Mouse (Mus musculus): ENCODE data around the gene Clstn2.
A peak's percentile ranks its signal among the peaks of the same experiment; 100 is the strongest.

Clstn2 gene

GRCm38 (mm10) chr9:97679878-97680277, 353.1 kb downstream of the Clstn2 start:
- no peak for DNase-seq (ENCODE audit: low read depth, low spot score)

- no peak for DNase-seq (ENCODE audit: low read depth, low spot score)
These were observed 353.9 kb downstream of the Clstn2 start for GRCm38 (mm10) chr9:97679106-97679505.

- no peak for DNase-seq (ENCODE audit: low read depth, low spot score)
These were observed 355.9 kb downstream of the Clstn2 start for GRCm38 (mm10) chr9:97677075-97677474.

- peak; percentile 37 for DNase-seq (ENCODE audit: low read depth, low spot score)
These were observed 360.3 kb downstream of the Clstn2 start for GRCm38 (mm10) chr9:97672681-97673080.

- no peak for DNase-seq (ENCODE audit: low read depth, low spot score)
These were observed 360.8 kb downstream of the Clstn2 start for GRCm38 (mm10) chr9:97672224-97672623.

- no peak for DNase-seq (ENCODE audit: low read depth, low spot score)
These were observed 362.3 kb downstream of the Clstn2 start for GRCm38 (mm10) chr9:97670666-97671065.

GRCm38 (mm10) chr9:97660989-97661388, 372.0 kb downstream of the Clstn2 start:
- no peak for DNase-seq (ENCODE audit: low read depth, low spot score)

- no peak for DNase-seq (ENCODE audit: low read depth, low spot score)
These were observed 374.2 kb downstream of the Clstn2 start for GRCm38 (mm10) chr9:97658736-97659135.

- no peak for DNase-seq (ENCODE audit: low read depth, low spot score)
These were observed 384.6 kb downstream of the Clstn2 start for GRCm38 (mm10) chr9:97648409-97648808.

GRCm38 (mm10) chr9:97645746-97646145, 387.2 kb downstream of the Clstn2 start:
- no peak for DNase-seq (ENCODE audit: low read depth, low spot score)

- no peak for DNase-seq (ENCODE audit: low read depth, low spot score)
These were observed 390.6 kb downstream of the Clstn2 start for GRCm38 (mm10) chr9:97642396-97642795.

- no peak for DNase-seq (ENCODE audit: low read depth, low spot score)
These were observed 392.9 kb downstream of the Clstn2 start for GRCm38 (mm10) chr9:97639967-97640549.

GRCm38 (mm10) chr9:97638683-97639354, 394.2 kb downstream of the Clstn2 start:
- DNase-seq (ENCODE audit: low read depth, low spot score), result no peak

GRCm38 (mm10) chr9:97635351-97635750, 397.6 kb downstream of the Clstn2 start:
- DNase-seq (ENCODE audit: low read depth, low spot score), result no peak

- no peak for DNase-seq (ENCODE audit: low read depth, low spot score)
These were observed 398.1 kb downstream of the Clstn2 start for GRCm38 (mm10) chr9:97634831-97635230.

GRCm38 (mm10) chr9:97629180-97629579, 403.8 kb downstream of the Clstn2 start:
- DNase-seq (ENCODE audit: low read depth, low spot score), result peak; percentile 37

- DNase-seq (ENCODE audit: low read depth, low spot score), result no peak
These were observed 404.5 kb downstream of the Clstn2 start for GRCm38 (mm10) chr9:97628361-97628908.

- DNase-seq (ENCODE audit: low read depth, low spot score), result peak; percentile 8
These were observed 405.1 kb downstream of the Clstn2 start for GRCm38 (mm10) chr9:97627916-97628315.

GRCm38 (mm10) chr9:97610566-97610965, 422.4 kb downstream of the Clstn2 start:
- no peak for DNase-seq (ENCODE audit: low read depth, low spot score)

GRCm38 (mm10) chr9:97603729-97604128, 429.3 kb downstream of the Clstn2 start:
- no peak for DNase-seq (ENCODE audit: low read depth, low spot score)

- DNase-seq (ENCODE audit: low read depth, low spot score), result peak; percentile 35
These were observed 430.5 kb downstream of the Clstn2 start for GRCm38 (mm10) chr9:97602476-97602875.

- DNase-seq (ENCODE audit: low read depth, low spot score), result no peak
These were observed 434.0 kb downstream of the Clstn2 start for GRCm38 (mm10) chr9:97599006-97599405.

GRCm38 (mm10) chr9:97590712-97591111, 442.3 kb downstream of the Clstn2 start:
- no peak for DNase-seq (ENCODE audit: low read depth, low spot score)

Measured in retina, postnatal 7 days (tissue).